Mouse (Mus musculus): ENCODE measurements around the gene Prune2.

DNA sequence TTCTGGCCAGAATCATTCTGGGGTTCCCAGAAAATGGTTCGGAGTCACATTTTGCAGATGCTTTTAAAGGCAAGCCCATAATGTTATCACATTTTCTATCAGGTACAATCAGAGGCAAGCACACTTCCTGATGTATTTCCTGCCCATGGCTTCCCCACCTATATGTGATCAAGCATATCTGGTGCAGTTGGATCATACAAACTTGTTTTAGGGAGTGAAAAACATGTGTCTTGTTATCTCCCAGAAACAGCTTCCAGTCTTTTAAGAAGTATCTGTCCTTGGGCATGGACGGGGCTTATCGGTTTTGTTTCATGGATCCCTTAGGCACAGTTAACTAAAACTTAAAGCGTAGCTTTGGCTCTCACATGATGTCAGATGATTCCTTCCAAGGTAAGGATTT, 36.2 kb downstream of the Prune2 start:
- TF ChIP-seq CTCF (IDR thresholded peaks at IDR 0.05; ENCODE audit: low read depth) (no peak), EP300 (IDR thresholded peaks at IDR 0.05; ENCODE audit: low read depth) (peak; percentile 92)

Measured in liver, postnatal 0 days (tissue).